Mouse (Mus musculus) hindbrain, embryonic 13.5 days (tissue): ENCODE measurements around the gene Eya2. TPM values are rescaled to one million over a fixed set of nuclear protein-coding genes. Genes with fewer than 3 reads are reported as not detected.
A peak's percentile ranks its signal among the peaks of the same experiment; 100 is the strongest.
"Not testable (repeated sequence)": the region's sequence is repeated elsewhere in the genome, so short reads cannot be mapped to it uniquely, and the experiment has no call there.

Experiments used
- ATAC-seq: fragments of 200-750 bp; cut with Nextera tagmentation; 2 replicates; pipeline ENCODE4 v1.8.0; 2017; ENCODE audit warnings: moderate TSS enrichment; ENCODE audit not compliant: low FRiP score
- H3K27ac ChIP-seq: fragments of 300-500 bp; sonication (generic); 2 replicates; pipeline ENCODE4 v1.5.1; 2015; ENCODE audit warnings: inconsistent platforms, mild to moderate bottlenecking, moderate library complexity
- H3K27me3 ChIP-seq: fragments of 300-500 bp; sonication (generic); 2 replicates; pipeline ENCODE4 v1.6.1; 2015; ENCODE audit warnings: mild to moderate bottlenecking, inconsistent platforms
- H3K36me3 ChIP-seq: fragments of 300-500 bp; sonication (generic); 2 replicates; pipeline ENCODE4 v1.6.1; 2015; ENCODE audit warnings: mild to moderate bottlenecking, inconsistent platforms
- H3K4me1 ChIP-seq: fragments of 300-500 bp; sonication (generic); replicated peaks from 2 replicates; pipeline ENCODE4 v1.6.1; 2015; ENCODE audit warnings: inconsistent platforms
- H3K4me2 ChIP-seq: fragments of 300-500 bp; sonication (generic); 2 replicates; pipeline ENCODE4 v1.6.1; 2015; ENCODE audit warnings: inconsistent platforms, mild to moderate bottlenecking, moderate library complexity
- H3K4me3 ChIP-seq: fragments of 300-500 bp; sonication (generic); 2 replicates; pipeline ENCODE4 v1.5.1; 2015; ENCODE audit warnings: mild to moderate bottlenecking, inconsistent platforms
- H3K9ac ChIP-seq: fragments of 300-500 bp; sonication (generic); 2 replicates; pipeline ENCODE4 v1.6.1; 2015; ENCODE audit warnings: mild to moderate bottlenecking, inconsistent platforms
- H3K9me3 ChIP-seq: fragments of 300-500 bp; sonication (generic); 2 replicates; pipeline ENCODE4 v1.6.1; 2016; ENCODE audit warnings: inconsistent platforms
- WGBS: fragments of 180-500 bp; shearing (Covaris S2); methylation state at CpG from one replicate; pipeline ENCODE4 v1.1.7; 2015; 5-methylcytosine and 5-hydroxymethylcytosine counted together
- polyA plus RNA-seq: library from polyadenylated mRNA; unstranded; fragments of >200 nt; fragmentation: Nextera tagmentation; extraction: Ambion mirVana; gene quantifications from 2 replicates; pipeline ENCODE4 v1.2.1, GENCODE M21; 2015

The Eya2 gene
- polyA plus RNA-seq, 1 experiment from 2014 or later: 12.8 TPM

DNA sequence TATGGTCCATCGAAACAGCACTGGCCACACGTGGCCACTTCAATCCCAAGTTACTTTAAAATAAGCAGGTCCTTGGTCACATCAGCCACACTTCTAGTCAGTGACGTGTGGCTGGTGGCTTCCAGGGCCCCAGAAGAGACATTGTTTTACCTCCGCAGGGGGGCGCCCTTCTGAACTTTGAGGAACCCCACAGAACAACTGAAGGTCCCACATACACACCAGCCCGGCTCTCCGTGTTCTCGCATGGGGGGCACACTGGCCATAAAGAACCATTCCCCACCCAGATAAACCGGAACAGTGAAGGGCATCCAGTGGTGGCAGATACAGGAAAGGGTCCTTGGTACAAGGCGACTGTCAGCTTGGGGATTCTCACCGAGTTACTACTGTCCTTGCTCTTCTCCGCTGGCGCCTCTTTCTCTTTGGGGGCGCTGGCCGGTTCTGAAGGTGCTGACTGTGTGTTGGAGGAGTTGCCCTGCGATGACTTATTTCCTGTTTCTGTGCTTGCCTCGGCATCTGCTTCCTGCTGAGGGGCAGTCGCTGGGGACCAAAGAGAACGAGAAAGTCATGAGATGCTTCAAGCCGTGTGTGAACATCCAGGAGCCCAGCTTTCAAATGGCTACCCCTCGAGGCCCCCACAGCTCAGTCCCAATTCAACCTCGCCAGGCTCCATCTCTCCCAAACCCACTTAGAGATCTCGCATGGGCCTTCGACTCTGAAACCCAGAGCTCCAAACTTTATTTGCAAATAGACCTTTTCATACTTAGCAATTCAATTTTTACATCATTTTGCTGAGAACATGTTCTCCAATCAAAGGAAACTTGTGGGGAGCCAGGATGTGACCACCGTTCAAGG, 197.8 kb downstream of the Eya2 start:
- peaks cover 93% of the 10 kb centered on the region for H3K36me3 ChIP-seq
- peak overlapping the region; percentile 82; the same call in 1 of the 2 replicates for H3K27ac ChIP-seq

DNA sequence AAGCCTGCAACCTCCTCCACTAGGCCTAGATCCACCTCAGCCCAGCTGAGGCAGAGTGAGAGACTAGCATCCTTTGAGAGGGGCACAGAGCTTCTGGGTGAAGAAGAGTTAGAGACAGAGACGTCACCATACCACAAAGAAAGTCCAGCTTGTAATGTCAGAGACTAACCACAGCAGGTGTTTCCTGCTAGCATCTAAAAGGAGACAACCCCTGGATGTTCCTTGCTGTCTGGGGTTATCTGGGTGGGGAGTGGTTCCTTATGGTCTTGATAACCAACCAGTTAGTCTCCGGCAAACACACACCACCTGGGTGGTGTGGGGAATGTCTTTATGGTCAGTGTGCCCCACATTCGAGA, 198.4 kb downstream of the Eya2 start:
- Histone ChIP-seq H3K36me3 (peaks cover 94% of the 10 kb centered on the region), H3K9ac (no peak overlapping the region), H3K9me3 (no peaks in the 10 kb centered on the region), H3K27ac (no peak overlapping the region), H3K27me3 (no peaks in the 10 kb centered on the region), H3K4me2 (no peak overlapping the region), H3K4me3 (no peak overlapping the region), H3K4me1 (peaks cover 28% of the 10 kb centered on the region)
- WGBS: 92% methylated on average over 3 of the region's 3 CpGs
- ATAC-seq: no peak

More for the DNA sequence above, 197.8 kb downstream of the Eya2 start:
- Histone ChIP-seq H3K4me1 (peaks cover 33% of the 10 kb centered on the region), H3K4me2 (no peak overlapping the region), H3K9ac (no peak overlapping the region), H3K27me3 (no peaks in the 10 kb centered on the region), H3K9me3 (no peaks in the 10 kb centered on the region), H3K4me3 (no peak overlapping the region)
- 88% methylated on average over 25 of the region's 25 CpGs for WGBS
- no peak for ATAC-seq

DNA sequence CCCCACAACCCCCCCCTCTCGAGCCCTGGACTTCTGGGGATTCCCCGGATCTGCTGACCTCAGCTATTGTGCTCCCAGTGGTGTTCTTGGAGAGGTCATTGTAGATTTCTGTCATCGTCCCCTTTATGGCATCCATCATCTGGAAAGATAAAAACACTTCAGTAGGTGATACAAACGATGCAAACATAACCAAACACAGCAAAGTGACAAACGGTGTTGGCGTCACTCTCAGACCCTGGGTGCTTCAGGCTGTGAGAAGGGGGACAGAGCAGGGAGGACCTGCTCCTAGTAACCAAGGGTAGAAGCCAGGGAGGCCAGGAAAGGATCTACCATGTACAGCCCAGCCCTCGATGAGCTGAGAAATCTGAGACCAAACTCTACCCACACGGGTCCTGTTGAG, 203.0 kb downstream of the Eya2 start:
- H3K9ac ChIP-seq: no peak overlapping the region
- H3K4me2 ChIP-seq: no peak overlapping the region
- H3K27me3 ChIP-seq: no peaks in the 10 kb centered on the region
- H3K9me3 ChIP-seq: no peaks in the 10 kb centered on the region
- no peaks in the 10 kb centered on the region for H3K4me1 ChIP-seq
- ATAC-seq: no peak
- peaks cover 85% of the 10 kb centered on the region for H3K36me3 ChIP-seq
- no peak overlapping the region for H3K4me3 ChIP-seq
- H3K27ac ChIP-seq: no peak overlapping the region
- WGBS: 65% methylated on average over 8 of the region's 8 CpGs

DNA sequence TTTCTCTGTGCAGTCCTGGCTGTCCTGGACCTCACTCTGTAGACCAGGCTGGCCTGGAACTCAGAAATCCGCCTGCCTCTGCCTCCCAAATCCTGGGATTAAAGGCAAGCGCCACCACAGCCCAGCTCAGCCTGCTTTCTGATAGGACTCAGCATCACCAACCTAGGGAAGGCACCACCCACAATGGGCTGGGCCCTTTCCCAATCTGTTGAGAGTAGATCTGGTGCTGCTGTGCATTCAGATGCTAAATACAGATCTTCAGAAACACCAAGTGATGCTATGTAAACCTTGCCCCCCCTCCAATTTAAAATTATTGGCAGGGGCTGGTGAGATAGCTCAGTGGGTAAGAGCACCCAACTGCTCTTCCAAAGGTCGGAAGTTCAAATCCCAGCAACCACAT, 205.3 kb downstream of the Eya2 start:
- H3K9ac ChIP-seq, H3K4me3 ChIP-seq, H3K27me3 ChIP-seq, H3K27ac ChIP-seq, H3K4me2 ChIP-seq, ATAC-seq, H3K4me1 ChIP-seq, H3K9me3 ChIP-seq: not testable (repeated sequence)
- 91% methylated on average over 3 of the region's 3 CpGs for WGBS
- H3K36me3 ChIP-seq: peaks cover 76% of the 10 kb centered on the region

DNA sequence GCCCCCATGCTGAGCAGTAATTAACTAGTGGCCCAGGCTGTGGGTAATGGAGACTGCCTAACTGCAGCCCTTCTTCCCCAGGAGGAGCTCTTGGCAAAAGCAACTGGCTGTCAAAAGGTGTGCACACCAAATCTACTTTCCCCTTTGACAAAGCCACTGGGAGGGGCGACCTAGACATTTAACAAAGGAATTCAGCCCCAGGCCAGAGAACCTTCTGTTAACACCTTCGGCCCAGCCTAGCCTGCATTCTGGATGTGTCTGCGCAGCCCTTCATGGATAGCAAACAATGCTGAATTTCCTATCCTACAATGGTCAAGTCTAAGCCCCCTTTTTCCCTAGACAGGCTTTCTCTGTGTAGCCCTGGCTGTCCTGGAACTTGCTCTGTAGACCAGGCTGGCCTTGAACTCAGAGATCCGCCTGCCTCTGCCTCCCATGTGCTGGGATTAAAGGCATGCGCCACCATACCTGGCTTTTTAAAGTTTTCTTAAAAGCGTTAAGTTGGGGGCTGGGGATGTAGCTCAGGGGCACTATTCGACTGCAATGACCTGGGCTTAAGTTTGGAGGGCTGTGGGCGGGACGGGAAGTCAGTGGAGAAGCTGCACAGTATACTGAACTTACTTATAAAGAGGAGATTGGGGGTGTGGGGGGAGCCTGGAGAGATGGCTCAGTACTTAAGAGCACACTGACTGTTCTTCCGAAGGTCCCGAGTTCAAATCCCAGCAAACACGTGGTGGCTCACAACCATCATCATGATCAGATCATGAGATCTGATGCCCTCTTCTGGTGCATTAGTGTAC, 213.5 kb downstream of the Eya2 start:
- ATAC-seq: no peak
- WGBS: 97% methylated on average over 12 of the region's 12 CpGs
- Histone ChIP-seq H3K4me3 (no peak overlapping the region), H3K27me3 (no peaks in the 10 kb centered on the region), H3K9ac (no peak overlapping the region), H3K36me3 (peaks cover 92% of the 10 kb centered on the region), H3K4me2 (no peak overlapping the region), H3K4me1 (peaks cover under 1% of the 10 kb centered on the region; the same call in 1 of the 2 replicates), H3K9me3 (no peaks in the 10 kb centered on the region), H3K27ac (no peak overlapping the region)

DNA sequence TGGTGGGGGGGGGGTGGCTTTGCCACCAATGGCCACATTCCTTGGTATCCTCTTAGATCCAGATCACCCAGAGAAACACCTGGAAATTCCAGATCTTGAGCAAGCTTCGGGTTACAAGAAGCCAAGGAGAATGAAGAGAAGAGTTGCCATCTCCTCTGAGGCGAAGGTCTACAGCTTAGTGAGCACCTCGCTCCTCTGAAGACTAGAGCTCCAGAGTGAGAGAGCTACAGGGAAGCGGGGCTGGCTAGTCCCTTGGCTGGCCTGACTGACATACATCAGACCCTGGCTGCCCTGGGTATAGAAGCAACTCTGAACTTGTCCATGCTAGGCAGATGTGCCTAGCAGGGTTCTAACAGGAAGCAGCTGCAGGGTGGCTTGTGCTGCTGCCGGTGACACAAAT, 214.3 kb downstream of the Eya2 start:
- H3K27me3 ChIP-seq: no peaks in the 10 kb centered on the region
- H3K4me1 ChIP-seq: peaks cover 7% of the 10 kb centered on the region
- no peak for ATAC-seq
- H3K27ac ChIP-seq: no peak overlapping the region
- H3K9me3 ChIP-seq: no peaks in the 10 kb centered on the region
- no peak overlapping the region for H3K9ac ChIP-seq
- H3K4me2 ChIP-seq: no peak overlapping the region
- H3K36me3 ChIP-seq: peaks cover 99% of the 10 kb centered on the region
- WGBS: 95% methylated on average over 5 of the region's 5 CpGs
- no peak overlapping the region for H3K4me3 ChIP-seq

DNA sequence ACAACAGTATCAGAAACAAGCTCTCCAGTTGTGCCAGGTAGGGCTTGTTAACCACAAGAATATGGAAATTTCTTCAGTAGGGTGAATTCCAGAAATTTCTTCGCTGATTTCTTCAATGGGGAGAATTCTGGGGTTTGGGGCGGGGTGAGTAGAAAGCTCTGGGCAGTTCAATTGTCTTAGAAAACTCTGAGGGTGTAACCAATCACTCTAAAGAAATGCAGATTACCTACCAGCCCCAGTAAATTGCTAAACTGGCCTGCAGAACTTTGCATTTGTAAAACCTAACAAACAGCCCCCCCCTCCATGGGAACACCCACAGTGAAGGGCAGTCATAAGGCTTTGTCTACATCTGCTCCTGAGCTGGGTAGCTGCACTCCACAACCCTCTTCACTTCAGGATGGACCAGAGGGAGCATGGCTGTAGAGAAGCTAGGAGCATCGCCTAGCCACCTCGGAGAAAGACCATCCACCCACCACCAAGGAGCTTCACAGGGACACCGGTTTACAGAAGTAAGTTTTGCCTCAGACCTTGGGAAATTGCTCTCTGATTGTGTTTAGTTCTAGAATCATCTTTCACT, 215.2 kb downstream of the Eya2 start:
- no peak overlapping the region for H3K4me2 ChIP-seq
- no peaks in the 10 kb centered on the region for H3K27me3 ChIP-seq
- 73% methylated on average over 5 of the region's 5 CpGs for WGBS
- peaks cover 10% of the 10 kb centered on the region for H3K4me1 ChIP-seq
- H3K36me3 ChIP-seq: peaks cover 99% of the 10 kb centered on the region
- no peak overlapping the region for H3K27ac ChIP-seq
- no peak overlapping the region for H3K4me3 ChIP-seq
- H3K9ac ChIP-seq: no peak overlapping the region
- no peaks in the 10 kb centered on the region for H3K9me3 ChIP-seq
- ATAC-seq: no peak

DNA sequence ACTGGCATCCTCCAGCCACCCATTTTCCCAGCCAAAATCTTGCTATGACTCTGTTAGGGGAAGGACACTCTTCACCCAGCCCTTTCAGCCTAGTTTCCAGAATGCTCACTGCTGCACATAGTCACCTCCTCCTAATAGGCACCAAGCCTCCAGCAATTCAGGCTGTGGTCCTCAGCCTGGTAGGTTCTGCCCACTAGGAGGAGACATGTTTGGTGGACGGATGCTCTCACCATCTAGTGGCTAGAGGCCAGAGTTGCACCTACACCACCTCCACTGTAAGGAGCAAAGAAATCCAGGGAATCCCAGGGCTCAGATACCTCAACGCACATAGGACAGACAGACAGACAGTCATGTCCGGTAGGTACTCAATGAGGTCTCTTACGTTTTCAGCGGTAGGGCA, 216.7 kb downstream of the Eya2 start:
- Histone ChIP-seq H3K9ac (no peak overlapping the region), H3K4me3 (no peak overlapping the region), H3K4me2 (no peak overlapping the region), H3K9me3 (no peaks in the 10 kb centered on the region), H3K27ac (no peak overlapping the region), H3K36me3 (peaks cover 92% of the 10 kb centered on the region), H3K27me3 (no peaks in the 10 kb centered on the region), H3K4me1 (peaks cover 25% of the 10 kb centered on the region)
- no peak for ATAC-seq
- 65% methylated on average over 5 of the region's 5 CpGs for WGBS

DNA sequence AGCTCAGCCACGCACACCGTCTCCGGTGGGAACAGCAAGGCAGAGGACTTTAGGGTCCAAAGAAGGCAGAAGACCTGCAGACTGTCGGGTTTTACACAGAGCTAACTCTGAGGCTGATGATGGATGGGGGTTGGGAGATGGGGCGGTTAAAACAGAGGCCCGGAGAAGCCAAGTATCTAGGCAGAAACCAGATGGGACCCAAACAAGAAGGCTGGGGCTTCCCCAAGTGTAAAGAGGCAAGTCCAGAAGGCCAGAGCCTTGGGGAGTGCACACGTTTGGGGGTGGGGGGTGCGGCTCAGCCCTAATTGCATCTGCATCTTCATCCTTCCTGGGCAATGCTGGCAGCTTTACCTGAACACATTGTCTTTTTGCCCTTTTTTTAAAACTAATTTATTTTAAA, 218.1 kb downstream of the Eya2 start:
- peaks cover 35% of the 10 kb centered on the region for H3K4me1 ChIP-seq
- ATAC-seq: no peak
- no peaks in the 10 kb centered on the region for H3K9me3 ChIP-seq
- 73% methylated on average over 8 of the region's 8 CpGs for whole genome bisulfite sequencing
- no peak overlapping the region for H3K9ac ChIP-seq
- H3K27ac ChIP-seq: peak overlapping the region; percentile 44; the same call in 1 of the 2 replicates
- H3K4me2 ChIP-seq: no peak overlapping the region
- peaks cover 92% of the 10 kb centered on the region for H3K36me3 ChIP-seq
- no peaks in the 10 kb centered on the region for H3K27me3 ChIP-seq
- H3K4me3 ChIP-seq: no peak overlapping the region

DNA sequence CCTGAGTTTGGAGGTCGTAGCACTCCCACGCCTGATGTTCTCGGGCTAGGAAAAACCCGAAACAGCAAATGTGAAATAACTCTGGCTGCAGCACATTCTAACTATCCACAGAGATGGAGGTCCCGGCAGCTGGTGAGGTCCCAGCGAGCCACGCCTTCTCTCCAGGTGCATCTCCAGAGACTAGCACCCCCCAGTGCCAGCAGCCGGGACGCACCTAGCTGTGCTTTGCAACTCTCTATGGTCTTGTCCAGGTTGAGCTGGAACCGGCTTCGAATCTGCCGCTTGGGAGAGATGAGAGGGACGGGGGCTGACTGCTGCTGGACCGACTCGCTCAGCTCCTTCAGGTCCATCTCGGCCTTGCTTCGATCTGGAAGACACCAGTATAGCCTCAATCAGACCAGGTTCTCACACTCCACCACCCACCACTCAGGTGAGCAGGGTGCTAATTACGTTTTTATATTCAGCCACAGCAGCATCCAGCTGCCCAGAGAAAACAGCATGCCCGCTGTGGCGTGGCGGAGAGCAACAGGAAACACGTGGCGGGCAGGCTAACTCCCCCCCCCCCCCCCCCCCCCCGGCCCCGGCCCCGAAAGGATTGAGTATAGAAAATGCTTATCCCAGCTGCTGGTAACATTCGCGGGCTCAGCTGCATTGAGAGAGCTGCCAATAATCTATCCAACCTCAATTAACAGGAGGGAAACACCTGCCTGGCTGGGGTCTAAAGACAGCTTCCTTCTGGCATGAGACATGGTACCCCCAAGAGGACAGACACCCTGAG, 220.5 kb downstream of the Eya2 start:
- Histone ChIP-seq H3K27ac (peak overlapping the region; percentile 77), H3K9ac (no peak overlapping the region), H3K9me3 (no peaks in the 10 kb centered on the region), H3K4me2 (no peak overlapping the region), H3K36me3 (peaks cover 81% of the 10 kb centered on the region), H3K27me3 (no peaks in the 10 kb centered on the region), H3K4me1 (peaks cover 39% of the 10 kb centered on the region), H3K4me3 (no peak overlapping the region)
- ATAC-seq: no peak
- 70% methylated on average over 27 of the region's 28 CpGs for WGBS

DNA sequence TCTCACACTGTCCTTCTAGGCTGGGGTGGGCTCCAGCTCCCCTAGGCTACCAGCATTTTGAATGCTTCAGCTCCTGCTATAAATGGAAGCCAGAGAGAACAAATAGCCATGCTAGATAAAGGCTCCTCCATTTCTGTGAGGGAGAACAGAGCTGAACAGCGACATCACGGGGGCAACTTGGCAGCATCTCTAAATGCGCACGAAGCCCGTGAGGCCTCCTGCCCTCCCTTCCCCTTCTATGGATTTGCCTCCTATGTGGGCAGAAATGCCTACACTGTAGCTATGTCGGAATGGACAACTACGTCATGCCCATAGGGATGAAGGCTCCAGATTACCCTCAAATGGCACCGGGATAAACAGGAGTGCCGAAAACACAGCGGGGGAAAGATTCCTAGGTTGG, 222.6 kb downstream of the Eya2 start:
- H3K9ac ChIP-seq: peak overlapping the region; percentile 30; the same call in 1 of the 2 replicates

DNA sequence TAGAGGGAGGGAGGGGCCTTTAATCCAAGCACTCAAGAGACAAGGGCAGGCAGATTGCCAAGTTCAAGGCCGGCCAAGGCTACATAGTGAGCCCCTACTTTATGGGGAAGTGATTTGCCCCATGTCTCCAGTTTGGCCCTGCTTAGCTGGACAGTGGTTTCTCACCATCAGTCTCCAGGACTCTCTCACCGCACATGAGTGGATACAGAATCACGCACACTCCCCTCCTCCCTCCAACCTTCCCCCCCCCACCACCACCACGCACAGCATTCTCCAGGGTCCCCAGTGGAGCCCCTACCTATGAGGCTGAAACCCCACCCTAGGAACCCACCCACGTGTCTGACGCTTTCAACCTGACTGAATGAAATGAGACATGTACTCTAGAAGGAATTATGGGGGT, 223.7 kb downstream of the Eya2 start:
- no peak overlapping the region for H3K4me3 ChIP-seq
- peaks cover 47% of the 10 kb centered on the region for H3K4me1 ChIP-seq
- no peak overlapping the region for H3K4me2 ChIP-seq
- H3K27ac ChIP-seq: no peak overlapping the region
- H3K9ac ChIP-seq: no peak overlapping the region
- 93% methylated on average over 6 of the region's 6 CpGs for whole genome bisulfite sequencing
- H3K36me3 ChIP-seq: peaks cover 77% of the 10 kb centered on the region
- no peak for ATAC-seq
- H3K9me3 ChIP-seq: no peaks in the 10 kb centered on the region
- H3K27me3 ChIP-seq: no peaks in the 10 kb centered on the region

More for the DNA sequence above, 222.6 kb downstream of the Eya2 start:
- no peak for ATAC-seq
- H3K27ac ChIP-seq: 0 out of 2 replicates have a peak overlapping the region, but pooled peaks have one; percentile 77
- no peaks in the 10 kb centered on the region for H3K9me3 ChIP-seq
- 85% methylated on average over 10 of the region's 10 CpGs for WGBS
- H3K27me3 ChIP-seq: no peaks in the 10 kb centered on the region
- peaks cover 78% of the 10 kb centered on the region for H3K36me3 ChIP-seq
- H3K4me3 ChIP-seq: no peak overlapping the region
- H3K4me2 ChIP-seq: no peak overlapping the region
- peaks cover 43% of the 10 kb centered on the region for H3K4me1 ChIP-seq
